ENCODE assay signal across 15 mouse cellular contexts in genomic region chr1:74275015-74275414, GRCm38 (mm10). TPM values are rescaled to one million over a fixed set of nuclear protein-coding genes. Genes with fewer than 3 reads are reported as not detected.
A peak's percentile ranks its signal among the peaks of the same experiment; 100 is the strongest.
DNase-seq lines count a peak whose midpoint lies in the region; ATAC-seq and TF ChIP-seq lines count a peak whose summit lies in the region.
"Had no signal": no experiment of that assay in that cellular context is flagged by ENCODE, and none has a peak within 500 bp of the region (broad histone marks: within the 10 kb centered on the region; RNA-seq: fewer than 3 reads in every experiment).

No protein-coding gene starts in this region.

- no peak for TF ChIP-seq CTCF in embryonic fibroblast, embryonic 13.5 days (IDR thresholded peaks at IDR 0.05; ENCODE audit: borderline replicate concordance, insufficient read depth, low read length)

- 0 out of 2 replicates have a peak overlapping the region, but pooled peaks have one; percentile 18 for H3K9ac ChIP-seq in neural tube, embryonic 12.5 days

- DNase-seq in embryo, embryonic 10 days (ENCODE audit: low spot score) = peak; percentile 62
- DNase-seq in embryo, embryonic 9.5 days (ENCODE audit: extremely low spot score) = no peak
- DNase-seq in kidney, postnatal 10 days = peak; percentile 27
- DNase-seq in kidney, postnatal 36 days = no peak
- no peak for DNase-seq in spleen, postnatal 4 days (ENCODE audit: low spot score in 2 of 2)
- no peak for DNase-seq in adrenal gland, postnatal 25 days
- DNase-seq: adrenal gland, adult 2 months; cerebellum, adult 11 months had no signal

- WGBS in neural tube, embryonic 12.5 days = 54% methylated on average over 9 of the region's 9 CpGs

- no peak overlapping the region for H3K4me3 ChIP-seq in embryonic fibroblast, embryonic 13.5 days (ENCODE audit: insufficient read depth, low read length)
- H3K4me3 ChIP-seq in neural tube, embryonic 12.5 days = no peak overlapping the region
- H3K4me3 ChIP-seq: midbrain, embryonic 10.5 days had no signal

- H3K9me3 ChIP-seq in neural tube, embryonic 12.5 days = no peaks in the 10 kb centered on the region
- H3K9me3 ChIP-seq: G1E; midbrain, embryonic 10.5 days had no signal

- no peak for TF ChIP-seq POLR2A in embryonic fibroblast, embryonic 13.5 days (IDR thresholded peaks at IDR 0.05; ENCODE audit: low read depth, low read length)

- peaks cover 13% of the 10 kb centered on the region for H3K36me3 ChIP-seq in neural tube, embryonic 12.5 days

- H3K4me1 ChIP-seq in embryonic fibroblast, embryonic 13.5 days (ENCODE audit: control insufficient read depth, insufficient read depth, low read length) = 0 out of 2 replicates have a peak, but pooled peaks cover 2% of the 10 kb centered on the region
- H3K4me1 ChIP-seq in neural tube, embryonic 12.5 days = no peaks in the 10 kb centered on the region; the same call in 1 of the 2 replicates

- H3K4me2 ChIP-seq in neural tube, embryonic 12.5 days (replicated peaks) = no peak overlapping the region

- H3K27ac ChIP-seq in embryonic fibroblast, embryonic 13.5 days (ENCODE audit: insufficient read depth, low read length) = peak overlapping the region; percentile 13
- H3K27ac ChIP-seq in neural tube, embryonic 12.5 days = no peak overlapping the region
- H3K27ac ChIP-seq: midbrain, embryonic 10.5 days had no signal

- ATAC-seq in neural tube, embryonic 12.5 days (ENCODE audit: low FRiP score, low read depth) = no peak
- ATAC-seq: inflammation-experienced regulatory T-cells, adult 6 months had no signal

- no peaks in the 10 kb centered on the region for H3K27me3 ChIP-seq in neural tube, embryonic 12.5 days (replicated peaks)

RNA-seq across cellular contexts. Expression of gene Gpbar1, which starts 3.3 kb away (rescaled TPM):
- 0.92 and 1.3 TPM in 2 replicates for polyA plus RNA-seq in embryonic fibroblast, embryonic 13.5 days (2011; ENCODE audit: insufficient read length, low read depth, missing spikeins)
- 0.19 TPM in 1 of 2 replicates, not detected in the other for polyA plus RNA-seq in neural tube, embryonic 12.5 days (2016; fragmentation: Nextera tagmentation; extraction: Ambion mirVana)
- total RNA-seq in adrenal gland, postnatal 25 days (2021) = not detected in 2 replicates
- total RNA-seq: adrenal gland, adult 2 months; left cerebral cortex, postnatal 10 days had no signal
- polyA plus RNA-seq: G1E; neural tube, embryonic 14.5 days had no signal

RNA-seq across cellular contexts. Expression of gene Aamp, which starts 9.5 kb away (rescaled TPM):
- polyA plus RNA-seq in embryonic fibroblast, embryonic 13.5 days (2011; ENCODE audit: insufficient read length, low read depth, missing spikeins) = 85.7 and 90.3 TPM in 2 replicates
- 189 and 196 TPM in 2 replicates for polyA plus RNA-seq in neural tube, embryonic 12.5 days (2016; fragmentation: Nextera tagmentation; extraction: Ambion mirVana)
- total RNA-seq in adrenal gland, postnatal 25 days (2021) = 157 and 183 TPM in 2 replicates

RNA-seq across cellular contexts. Expression of gene Pnkd, which starts 9.7 kb away (rescaled TPM):
- polyA plus RNA-seq in embryonic fibroblast, embryonic 13.5 days (2011; ENCODE audit: insufficient read length, low read depth, missing spikeins) = 19.6 and 21.5 TPM in 2 replicates
- 96.1 and 104 TPM in 2 replicates for polyA plus RNA-seq in neural tube, embryonic 12.5 days (2016; fragmentation: Nextera tagmentation; extraction: Ambion mirVana)
- total RNA-seq in adrenal gland, postnatal 25 days (2021) = 65.2 and 75.9 TPM in 2 replicates

RNA-seq across cellular contexts. Expression of gene Tmbim1, which starts 30.4 kb away (rescaled TPM):
- polyA plus RNA-seq in embryonic fibroblast, embryonic 13.5 days (2011; ENCODE audit: insufficient read length, low read depth, missing spikeins) = 88.6 and 115 TPM in 2 replicates
- polyA plus RNA-seq in neural tube, embryonic 12.5 days (2016; fragmentation: Nextera tagmentation; extraction: Ambion mirVana) = 9.0 and 9.5 TPM in 2 replicates
- 83.1 and 84.7 TPM in 2 replicates for total RNA-seq in adrenal gland, postnatal 25 days (2021)

RNA-seq across cellular contexts. Expression of gene Arpc2, which starts 39.1 kb away (rescaled TPM):
- 446 and 515 TPM in 2 replicates for polyA plus RNA-seq in embryonic fibroblast, embryonic 13.5 days (2011; ENCODE audit: insufficient read length, low read depth, missing spikeins)
- 374 and 394 TPM in 2 replicates for polyA plus RNA-seq in neural tube, embryonic 12.5 days (2016; fragmentation: Nextera tagmentation; extraction: Ambion mirVana)
- 170 and 172 TPM in 2 replicates for total RNA-seq in adrenal gland, postnatal 25 days (2021)

Comparison
In these comparisons a context has a peak if more than half of its experiments do, and no peak if none do; other contexts are left out.
1. DNase-seq: peak in embryo, embryonic 10 days (single experiment) and kidney, postnatal 10 days (single experiment); none in embryo, embryonic 9.5 days (single experiment), kidney, postnatal 36 days (0 of 2), spleen, postnatal 4 days (0 of 2) and adrenal gland, postnatal 25 days (single experiment).